Mouse (Mus musculus) mature B cell (primary cell): Measurements from ENCODE around the gene Olfr883.

Experiments
- in situ Hi-C: fragments of 300-500 bp; cut with MboI; formaldehyde crosslinking; loops from 2 replicates; pipeline ENCODE4 v1.14.3; 2019

Gene Olfr883

GRCm38 (mm10) chr9:38025508-38025907 is at the start of gene Olfr883:
Olfr883 (plus strand) TSS chr9:38025808.
- in situ Hi-C loops = no loop called here

- in situ Hi-C loops = no loop called here
These were observed 34.1 kb upstream of the Olfr883 start, which contains the start of gene Olfr881 for GRCm38 (mm10) chr9:37991525-37991924. Olfr881 (plus strand) TSS chr9:37991825.

- in situ Hi-C loops = no loop called here
These were observed 26.9 kb upstream of the Olfr883 start for GRCm38 (mm10) chr9:37998581-37999204.

GRCm38 (mm10) chr9:38000021-38000420 is 25.6 kb upstream of the Olfr883 start:
- in situ Hi-C loops = no loop called here

- in situ Hi-C loops = no loop called here
These were observed 20.6 kb downstream of the Olfr883 start, which contains the start of gene Olfr884 for GRCm38 (mm10) chr9:38046255-38046654. Olfr884 (plus strand) TSS chr9:38046555.

GRCm38 (mm10) chr9:38061022-38061421 is 35.4 kb downstream of the Olfr883 start, which contains the start of gene Olfr885:
Olfr885 (plus strand) TSS chr9:38061322.
- in situ Hi-C loops = no loop called here
